Mouse (Mus musculus) retina, embryonic 14.5 days (tissue): ENCODE data around the gene Dlg2.

Source experiments
- DNase-seq: peaks from one replicate; pipeline ENCODE4 v3.0.0-alpha.2; 2015; ENCODE audit warnings: low spot score

Gene Dlg2

DNA sequence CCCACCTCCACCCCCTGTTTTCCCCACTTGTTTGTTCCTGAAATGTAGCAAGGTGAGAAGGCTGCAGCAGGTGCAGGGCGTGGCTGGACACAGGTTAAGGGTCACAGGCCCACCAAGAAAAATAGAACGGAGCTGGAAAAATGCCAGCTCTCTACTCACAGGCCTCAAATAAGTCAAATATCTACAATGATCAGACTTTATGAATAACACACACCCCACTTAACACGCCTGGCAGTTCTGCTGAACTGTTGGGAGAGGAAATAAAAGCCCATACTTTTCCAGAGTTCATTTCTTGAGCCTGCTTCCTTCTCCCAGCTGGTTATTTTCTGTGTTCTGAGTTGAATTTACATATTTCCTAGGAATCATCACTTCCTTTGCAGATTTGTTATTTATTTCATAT, 967.4 kb downstream of the Dlg2 start:
- no peak for DNase-seq

DNA sequence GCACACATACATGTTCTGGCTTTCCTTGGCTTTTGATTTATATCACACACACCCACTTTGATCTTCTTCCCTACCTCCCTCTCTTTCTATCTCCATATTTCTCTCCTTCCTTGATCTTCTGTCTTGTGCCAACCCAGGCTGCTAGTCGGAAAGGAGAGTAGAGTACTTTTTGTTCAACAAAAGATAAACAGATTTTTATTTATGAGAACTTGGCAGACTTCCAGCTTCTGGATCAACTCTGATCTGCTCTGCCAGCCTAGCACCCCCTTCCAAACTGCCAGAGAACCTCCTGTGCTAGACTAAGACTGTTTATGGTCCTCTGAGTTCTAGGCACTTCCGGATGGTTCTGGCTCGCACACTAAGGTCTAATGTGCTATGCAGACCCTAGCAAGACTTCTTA, 968.3 kb downstream of the Dlg2 start:
- DNase-seq = no peak

GRCm38 (mm10) chr7:91456796-91457195, 980.3 kb downstream of the Dlg2 start:
- no peak for DNase-seq

- DNase-seq = peak; percentile 90
Observed at GRCm38 (mm10) chr7:91457207-91457606, 980.7 kb downstream of the Dlg2 start.

DNA sequence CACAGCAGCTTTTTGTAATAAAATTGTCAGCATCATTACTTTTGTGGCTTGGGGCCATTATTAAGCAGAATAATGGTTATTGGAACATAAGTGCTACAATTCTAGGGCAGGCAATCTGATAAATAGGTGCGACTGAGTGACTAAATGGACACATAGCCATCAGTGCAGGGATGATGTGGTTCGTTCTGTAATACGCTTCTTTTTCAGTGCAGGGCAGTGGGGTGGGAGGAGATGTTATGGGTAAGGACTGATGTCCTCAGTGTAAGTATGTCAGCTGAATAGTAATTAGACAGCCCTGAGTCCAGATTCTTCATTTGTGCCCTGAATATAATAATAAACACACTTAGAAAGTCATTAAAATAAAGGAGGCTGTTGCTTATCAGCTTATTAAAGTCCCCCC, 984.9 kb downstream of the Dlg2 start:
- no peak for DNase-seq

DNA sequence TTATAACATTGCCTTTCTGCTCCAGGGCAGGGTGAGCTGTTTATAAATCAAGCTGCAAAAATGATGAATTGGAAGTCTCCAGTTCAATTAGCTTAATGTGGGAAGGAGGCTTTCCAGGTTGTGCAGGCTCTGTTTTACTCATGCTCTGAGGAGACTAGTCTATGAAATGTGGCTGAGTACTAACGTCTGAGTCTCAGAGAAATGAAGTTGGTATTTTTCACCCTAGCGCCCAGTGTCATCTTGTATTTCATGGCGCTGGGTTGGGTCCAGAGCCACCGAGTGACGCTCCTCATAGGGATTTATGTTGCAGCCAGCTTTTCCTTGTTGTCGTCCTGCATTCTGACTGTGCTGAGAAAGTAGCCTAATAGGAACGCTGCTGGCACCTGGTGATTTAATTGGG, 986.8 kb downstream of the Dlg2 start:
- DNase-seq = no peak

- no peak for DNase-seq
Observed at GRCm38 (mm10) chr7:91467061-91467460, 990.6 kb downstream of the Dlg2 start.

DNA sequence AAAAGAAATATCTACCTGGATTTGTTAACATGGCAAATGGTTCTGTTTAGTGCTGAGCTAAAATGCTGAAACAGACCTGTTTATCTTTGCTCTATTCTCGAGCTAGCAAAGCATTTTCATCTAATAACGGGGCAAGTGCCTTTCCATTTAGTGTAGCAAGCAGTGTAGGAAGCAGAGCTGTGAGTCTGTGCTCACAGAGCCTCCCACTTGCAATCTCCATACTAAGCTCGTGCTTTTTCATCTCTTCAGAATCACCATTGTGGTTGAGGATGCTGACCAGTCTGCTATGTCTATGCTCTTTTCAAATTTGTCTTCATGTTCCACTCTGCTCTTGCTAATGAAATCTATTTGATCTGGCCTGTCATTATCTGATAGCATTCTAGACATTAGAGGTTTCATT, 1002.7 kb downstream of the Dlg2 start:
- DNase-seq = no peak

DNA sequence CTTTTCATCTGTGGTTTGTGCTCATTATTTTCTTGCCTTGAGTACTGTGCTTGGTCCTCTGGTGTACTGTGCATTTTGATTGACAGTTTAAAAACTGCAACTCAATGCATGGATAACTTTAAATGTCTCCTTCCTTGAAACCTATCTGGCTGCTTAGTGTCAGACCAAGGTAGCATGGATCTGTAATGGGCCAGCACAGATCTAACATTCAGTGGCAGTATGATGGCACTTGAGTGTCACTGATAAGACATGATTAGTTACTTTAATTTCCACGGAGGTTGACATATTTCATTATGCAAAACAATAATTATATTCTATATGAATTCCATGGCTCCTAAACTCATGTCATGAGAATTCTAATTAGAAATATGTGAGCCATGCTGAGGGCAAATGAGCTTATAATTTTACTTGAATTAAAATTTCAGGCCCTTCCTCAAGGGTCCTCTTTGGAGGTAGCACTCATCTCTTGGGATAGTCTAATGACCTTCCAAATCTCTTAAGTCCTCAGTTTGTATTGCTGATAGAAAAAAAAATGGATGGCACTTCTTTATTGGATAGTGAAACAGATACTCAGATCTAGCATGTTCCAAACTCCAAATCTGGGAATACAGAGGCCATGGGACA, 1005.2 kb downstream of the Dlg2 start:
- DNase-seq = no peak

- DNase-seq = no peak
Observed at GRCm38 (mm10) chr7:91493234-91493633, 1016.8 kb downstream of the Dlg2 start.

DNA sequence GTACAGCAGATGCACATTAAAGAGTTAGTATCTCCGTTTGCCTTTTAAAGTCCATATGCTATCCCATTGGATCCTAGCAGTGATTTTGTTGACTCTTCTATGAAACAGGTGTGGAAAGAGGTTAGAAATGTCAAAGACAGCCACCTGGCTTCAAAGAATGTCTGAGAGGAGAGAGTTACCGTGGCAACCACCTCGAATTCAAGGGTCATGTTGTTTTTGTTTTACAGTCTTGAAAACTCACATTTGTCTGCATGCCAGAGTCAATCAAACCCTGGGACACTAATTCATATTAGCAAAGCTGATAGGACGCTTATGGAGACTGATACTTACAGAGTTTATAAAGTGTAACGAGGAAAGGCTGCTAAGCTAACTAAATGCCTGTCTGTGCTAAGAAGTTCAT, 1019.1 kb downstream of the Dlg2 start:
- peak; percentile 5 for DNase-seq

GRCm38 (mm10) chr7:91511119-91511518, 1034.6 kb downstream of the Dlg2 start:
- DNase-seq = no peak

DNA sequence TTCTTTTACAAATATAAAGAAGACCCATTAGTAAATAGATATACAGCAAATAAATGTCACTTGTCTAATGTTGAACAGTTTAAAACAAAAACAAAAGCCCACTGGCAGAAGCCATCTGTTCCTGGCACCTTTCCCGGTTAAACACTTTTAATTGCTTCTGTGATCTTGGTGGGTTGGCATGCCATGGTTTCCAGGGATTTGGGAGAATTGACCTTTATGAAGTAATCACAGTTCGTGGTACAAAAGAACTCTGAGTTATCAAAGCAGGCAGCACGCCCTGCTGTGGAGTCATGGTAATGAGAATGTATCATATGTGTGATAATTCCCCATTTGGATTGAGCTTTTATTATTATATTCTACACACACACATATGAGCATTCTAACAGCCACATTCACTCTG, 1038.0 kb downstream of the Dlg2 start:
- DNase-seq = no peak

GRCm38 (mm10) chr7:91516225-91516624, 1039.8 kb downstream of the Dlg2 start:
- no peak for DNase-seq

GRCm38 (mm10) chr7:91525859-91526258, 1049.4 kb downstream of the Dlg2 start:
- no peak for DNase-seq

DNA sequence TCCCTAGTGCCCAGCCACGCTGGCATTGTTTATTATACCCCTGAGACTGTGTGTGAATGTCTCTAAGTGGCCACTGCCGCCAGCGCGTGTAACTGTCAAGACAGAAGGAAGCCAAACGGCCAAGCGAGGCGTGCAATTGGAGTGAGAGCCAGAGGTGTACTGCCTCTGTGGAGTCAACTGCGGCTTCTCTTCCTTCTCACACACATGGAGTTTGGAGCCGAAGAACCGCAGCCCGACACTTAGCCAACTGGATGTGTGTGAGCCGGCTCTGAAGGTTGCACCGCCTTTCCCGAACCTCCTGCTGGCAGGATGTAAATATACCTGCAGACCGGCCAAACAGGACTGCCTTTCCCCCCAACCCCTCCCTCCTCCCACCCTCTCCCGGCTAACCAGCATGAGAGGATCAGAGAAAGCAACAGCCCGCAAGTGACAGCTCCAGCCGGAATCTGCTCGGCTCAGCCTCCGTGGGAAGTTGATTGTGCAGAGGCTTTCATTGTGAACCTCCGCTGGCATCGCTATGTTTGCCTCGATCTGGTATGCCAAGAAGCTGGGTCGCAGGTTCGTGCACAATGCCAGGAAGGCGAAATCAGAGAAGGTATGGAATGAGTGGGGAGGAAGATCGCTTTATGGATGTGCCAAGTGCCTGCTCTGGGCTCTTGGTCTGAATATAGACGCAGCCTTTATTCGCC, 1066.3 kb downstream of the Dlg2 start:
- peak; percentile 59 for DNase-seq

DNA sequence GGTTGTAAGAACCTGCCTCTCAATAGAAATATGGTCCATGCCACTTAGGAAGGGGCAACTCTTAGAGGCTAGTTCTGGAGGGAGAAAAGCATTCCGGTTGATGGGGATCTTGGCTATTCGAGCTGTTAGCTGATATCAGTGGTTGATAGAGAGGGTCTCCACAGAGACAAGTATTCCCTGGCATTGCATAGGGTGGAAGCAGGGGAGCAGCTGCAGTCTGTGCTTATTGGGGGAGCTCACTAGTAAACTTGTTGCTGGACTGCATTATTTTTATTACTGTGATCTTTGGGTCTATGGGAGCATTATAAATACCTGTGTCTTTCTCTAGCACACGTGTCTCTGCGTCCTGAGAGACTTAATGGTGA, 1066.8 kb downstream of the Dlg2 start:
- no peak for DNase-seq

GRCm38 (mm10) chr7:91544600-91544999, 1068.1 kb downstream of the Dlg2 start:
- DNase-seq = no peak

DNA sequence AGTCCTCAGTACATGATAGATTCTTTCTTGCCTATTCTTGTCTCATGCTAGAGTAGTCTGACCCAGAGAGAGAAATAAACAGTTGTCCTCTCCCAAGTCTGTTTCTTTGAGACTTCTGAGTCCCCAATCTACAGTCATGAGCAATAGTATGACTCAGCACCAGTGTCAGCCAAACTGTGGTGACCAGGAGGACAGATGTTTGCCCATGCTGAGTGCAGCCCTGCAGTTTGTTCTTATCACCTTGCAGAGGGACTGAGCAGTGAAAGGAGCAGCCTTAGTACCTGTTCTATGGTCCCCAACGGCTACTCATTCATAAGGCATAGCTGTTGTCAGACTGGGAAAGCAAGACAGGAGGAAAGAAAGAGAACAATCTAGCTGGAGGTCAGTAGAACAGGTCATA, 1072.3 kb downstream of the Dlg2 start:
- no peak for DNase-seq

- DNase-seq = no peak
Observed at GRCm38 (mm10) chr7:91557582-91557981, 1081.1 kb downstream of the Dlg2 start.

DNA sequence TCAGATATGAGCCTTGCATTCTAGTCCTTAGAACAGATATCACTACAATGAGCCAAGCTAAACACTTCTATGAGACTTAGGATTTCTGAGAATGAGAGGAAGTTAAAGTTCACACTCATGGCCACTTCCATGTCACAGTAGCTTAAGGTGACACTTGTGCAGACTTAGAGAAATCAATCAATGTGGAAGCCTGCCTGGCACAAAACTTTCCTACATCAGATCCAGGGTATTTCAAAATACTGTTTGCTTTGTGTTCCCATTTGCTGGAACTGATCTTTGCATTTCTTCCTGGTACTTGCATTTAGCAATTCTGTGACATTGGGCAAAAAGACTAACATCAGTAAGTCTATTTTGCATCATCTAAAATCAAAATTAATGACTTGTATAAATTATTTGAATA, 1091.0 kb downstream of the Dlg2 start:
- no peak for DNase-seq

GRCm38 (mm10) chr7:91570969-91571368, 1094.5 kb downstream of the Dlg2 start:
- no peak for DNase-seq

GRCm38 (mm10) chr7:91572666-91573065, 1096.2 kb downstream of the Dlg2 start:
- DNase-seq = no peak

- DNase-seq = no peak
Observed at GRCm38 (mm10) chr7:91573321-91573720, 1096.8 kb downstream of the Dlg2 start.
